Mouse (Mus musculus) thymus, adult 2 months (tissue): Measurements from ENCODE around the gene Pgp.

ENCODE experiments used
- CTCF ChIP-seq: fragments of 200-500 bp; IDR thresholded peaks from 2 replicates; pipeline ENCODE4 v1.5.1; 2012; ENCODE audit warnings: mild to moderate bottlenecking, control low read depth, low read length, moderate library complexity, borderline replicate concordance; ENCODE audit not compliant: control insufficient read depth, poor library complexity, insufficient read depth; ENCODE audit errors: extremely low read depth
- POLR2A ChIP-seq: fragments of 200-500 bp; IDR thresholded peaks from 2 replicates; pipeline ENCODE4 v1.6.1; 2012; ENCODE audit warnings: mild to moderate bottlenecking, low read length, control low read depth, moderate library complexity; ENCODE audit not compliant: control insufficient read depth, poor library complexity, insufficient read depth; ENCODE audit errors: extremely low read depth

- no peak for TF ChIP-seq CTCF
- TF ChIP-seq POLR2A = no peak
Observed at GRCm38 (mm10) chr17:24437016-24437415, 33.2 kb upstream of the Pgp start.
